Mouse (Mus musculus) thymus, adult 18-20 months (tissue): ENCODE measurements around the gene Scfd2.

Source experiments
- DNase-seq, 2 experiments: peaks; one replicate each; pipeline ENCODE4 v3.0.0; 2022; ENCODE audit warnings: mixed read lengths in 2 of 2

Scfd2 gene

DNA sequence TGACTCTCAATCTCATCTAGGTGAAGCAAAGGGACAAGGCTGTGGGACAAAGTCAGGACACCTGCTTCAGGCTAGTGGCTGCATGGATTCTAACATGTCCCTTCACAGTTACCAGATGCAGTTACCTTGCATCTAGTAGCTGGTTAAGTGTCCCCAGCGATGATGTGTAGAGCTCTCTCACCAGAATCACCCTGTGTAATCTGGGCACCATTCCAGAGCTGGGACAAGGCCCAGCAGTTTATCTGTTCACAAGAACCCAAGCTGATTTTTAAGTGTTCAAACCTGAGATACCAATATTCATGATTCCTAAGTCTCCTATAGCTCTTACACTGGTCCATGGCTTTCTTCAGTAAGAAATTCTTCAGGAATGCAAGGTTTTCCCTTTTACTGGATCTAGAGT is 264.4 kb downstream of the Scfd2 start:
- DNase-seq, result no peak

DNA sequence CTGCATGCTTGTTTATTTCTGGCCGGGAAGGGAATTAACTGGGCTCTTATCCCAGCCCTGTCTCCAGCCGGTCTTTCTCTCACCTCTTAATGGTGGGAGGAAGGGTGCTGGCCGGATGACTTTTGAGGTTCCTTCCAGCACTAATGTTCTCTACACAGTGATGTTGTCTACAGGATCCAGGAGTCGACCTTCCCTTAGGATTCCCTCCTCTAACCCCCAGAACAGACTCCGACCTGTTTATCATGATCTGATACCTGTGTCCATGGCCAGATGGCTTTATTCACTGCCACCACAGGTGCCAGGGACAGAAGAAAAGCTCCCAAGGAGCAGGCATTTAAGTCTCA is 265.1 kb downstream of the Scfd2 start:
- no peak for DNase-seq

- no peak for DNase-seq
Observed at GRCm38 (mm10) chr5:74265601-74266475, 265.7 kb downstream of the Scfd2 start.

GRCm38 (mm10) chr5:74265151-74265550 is 266.4 kb downstream of the Scfd2 start:
- DNase-seq, result no peak

DNA sequence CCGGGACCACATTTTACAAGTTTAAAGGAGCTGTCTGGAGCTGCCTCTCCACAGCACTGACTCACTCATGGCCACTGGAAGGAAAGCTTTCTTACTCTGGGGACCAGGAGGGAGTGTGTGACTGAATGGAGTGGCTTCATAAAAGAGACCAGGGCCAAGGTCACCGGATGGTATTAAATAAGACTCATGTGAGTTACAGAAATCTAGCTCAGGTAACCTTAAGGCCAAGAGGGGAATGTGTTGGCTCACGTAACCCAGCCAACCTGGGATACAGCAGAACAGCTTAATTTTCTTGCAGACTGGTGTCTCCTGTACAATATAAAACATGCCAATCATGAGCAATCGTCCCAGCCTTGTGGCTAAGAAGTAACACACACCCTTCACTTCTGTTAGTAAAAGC is 267.0 kb downstream of the Scfd2 start:
- DNase-seq, result no peak

DNA sequence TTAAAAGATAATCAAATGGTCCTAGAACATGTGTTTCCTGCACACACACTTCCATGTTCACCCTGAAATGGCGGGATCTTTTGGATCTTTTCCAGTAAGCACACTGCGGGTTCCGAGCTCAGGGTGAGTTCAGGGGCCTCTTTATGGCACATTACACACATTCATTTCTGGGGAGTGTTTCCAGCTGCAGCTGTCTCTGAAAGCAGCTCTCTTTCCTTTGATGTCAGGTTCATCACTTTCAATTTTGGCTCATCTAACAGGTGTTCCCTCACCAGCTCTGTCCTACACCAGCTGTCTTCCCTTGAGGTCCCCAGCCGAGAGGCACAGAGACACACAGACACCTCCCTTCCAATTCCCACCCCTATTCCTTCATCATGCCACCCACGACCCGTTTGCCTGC is 270.5 kb downstream of the Scfd2 start:
- DNase-seq, result peak; percentile 46 to 72

- DNase-seq, result peak; percentile 57 to 71
Observed at GRCm38 (mm10) chr5:74260378-74260809, 271.2 kb downstream of the Scfd2 start.

DNA sequence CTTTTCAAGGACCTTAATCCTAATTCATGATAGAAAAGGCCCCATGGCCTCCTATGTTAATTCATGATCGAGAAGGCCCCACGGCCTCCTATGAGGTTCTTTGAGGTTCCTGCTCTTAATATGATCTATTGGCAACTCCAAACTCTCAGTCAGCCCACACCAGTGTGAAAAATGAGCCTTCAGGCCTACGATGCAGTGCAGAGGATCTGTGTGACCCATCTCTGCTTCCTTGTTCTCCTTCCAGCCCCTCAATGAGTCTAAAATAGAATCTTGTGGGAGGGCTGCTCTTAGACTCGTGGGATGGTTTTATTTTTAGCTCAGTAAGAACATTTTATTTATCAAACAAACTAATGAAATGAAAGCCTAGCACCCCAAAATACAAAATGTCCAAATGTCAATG is 274.9 kb downstream of the Scfd2 start:
- DNase-seq, result no peak

GRCm38 (mm10) chr5:74254996-74255395 is 276.6 kb downstream of the Scfd2 start:
- no peak for DNase-seq

GRCm38 (mm10) chr5:74253724-74254328 is 277.7 kb downstream of the Scfd2 start:
- DNase-seq, result no peak

GRCm38 (mm10) chr5:74252672-74253286 is 278.8 kb downstream of the Scfd2 start:
- DNase-seq, result no peak

DNA sequence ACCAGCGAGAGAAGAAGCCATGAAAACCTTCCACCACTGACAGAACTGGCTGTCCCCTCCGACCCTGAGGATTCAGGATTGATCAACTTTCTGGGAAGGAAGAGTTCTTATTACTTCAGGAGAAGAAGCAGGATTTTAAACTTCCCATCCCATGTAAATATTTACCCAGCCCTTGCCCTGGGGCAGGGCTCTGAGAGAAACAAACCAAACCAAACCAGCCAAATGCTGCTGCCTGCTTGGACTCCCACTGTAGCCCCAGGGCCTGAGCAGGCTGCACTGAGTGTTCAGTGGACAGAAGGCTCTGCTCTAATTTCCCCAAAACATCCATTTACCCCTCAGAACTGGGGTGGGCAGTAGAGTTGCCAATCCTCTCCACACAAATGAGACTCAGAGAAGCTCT is 280.6 kb downstream of the Scfd2 start:
- DNase-seq, result no peak

DNA sequence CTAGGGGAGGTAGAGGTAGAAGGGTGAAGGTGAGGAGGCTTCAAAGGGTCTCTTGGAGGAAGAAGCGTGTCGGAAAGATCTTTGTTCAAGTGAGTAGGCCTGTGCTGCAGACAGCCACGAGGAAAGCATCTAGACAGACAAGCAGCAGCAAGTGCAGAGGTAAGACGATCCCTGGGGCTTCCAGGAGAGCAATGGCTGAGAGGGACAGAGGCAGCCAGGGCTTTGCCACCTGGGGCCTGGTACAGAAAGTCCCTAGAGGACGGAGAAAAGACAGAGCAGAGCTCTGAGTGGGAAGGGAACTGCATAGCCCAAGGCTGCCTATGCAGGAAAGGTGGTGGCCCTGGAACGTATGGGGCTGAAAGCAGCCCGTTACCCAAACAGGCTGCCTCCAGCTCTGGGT is 281.3 kb downstream of the Scfd2 start:
- DNase-seq, result no peak

DNA sequence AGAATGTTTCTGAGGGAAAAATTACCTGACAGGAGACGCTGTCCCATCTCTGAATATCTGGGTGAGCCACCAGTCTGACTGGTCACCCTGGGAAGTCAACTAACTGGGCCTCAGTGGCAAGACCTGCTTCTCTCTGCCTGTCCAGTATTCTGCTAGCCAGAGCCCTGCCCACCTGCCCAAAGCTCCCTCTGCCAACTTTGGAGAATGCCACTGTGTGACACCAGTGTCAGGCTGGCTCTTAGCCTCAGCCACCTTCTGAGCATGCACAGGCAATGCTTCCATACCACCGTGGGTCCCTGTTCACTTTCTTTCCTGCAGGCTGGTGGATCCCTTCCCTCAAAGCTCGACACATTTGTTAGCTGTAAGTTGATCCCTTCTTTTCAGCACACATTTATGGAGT is 281.8 kb downstream of the Scfd2 start:
- DNase-seq, result no peak

GRCm38 (mm10) chr5:74246971-74247370 is 284.6 kb downstream of the Scfd2 start:
- no peak for DNase-seq

DNA sequence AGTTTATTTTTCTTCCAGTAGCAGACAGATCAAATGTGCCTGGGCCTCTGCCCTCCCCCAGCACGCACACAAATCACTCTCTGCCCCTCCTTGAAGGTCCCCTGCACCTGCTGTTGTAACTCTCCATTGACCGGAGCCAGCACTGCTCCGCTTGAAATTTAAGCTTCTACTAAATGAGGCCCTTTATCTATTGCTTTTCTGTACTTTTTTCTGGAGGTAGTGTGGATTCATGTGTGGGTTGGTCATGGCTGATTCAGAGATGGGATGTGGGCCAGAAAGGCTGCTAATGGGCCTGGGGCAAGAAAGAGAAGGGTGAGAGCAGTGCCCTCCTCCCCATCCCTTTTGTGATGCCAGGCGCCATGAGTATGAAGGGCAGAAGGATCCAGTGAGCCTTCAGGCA is 285.1 kb downstream of the Scfd2 start:
- no peak for DNase-seq

DNA sequence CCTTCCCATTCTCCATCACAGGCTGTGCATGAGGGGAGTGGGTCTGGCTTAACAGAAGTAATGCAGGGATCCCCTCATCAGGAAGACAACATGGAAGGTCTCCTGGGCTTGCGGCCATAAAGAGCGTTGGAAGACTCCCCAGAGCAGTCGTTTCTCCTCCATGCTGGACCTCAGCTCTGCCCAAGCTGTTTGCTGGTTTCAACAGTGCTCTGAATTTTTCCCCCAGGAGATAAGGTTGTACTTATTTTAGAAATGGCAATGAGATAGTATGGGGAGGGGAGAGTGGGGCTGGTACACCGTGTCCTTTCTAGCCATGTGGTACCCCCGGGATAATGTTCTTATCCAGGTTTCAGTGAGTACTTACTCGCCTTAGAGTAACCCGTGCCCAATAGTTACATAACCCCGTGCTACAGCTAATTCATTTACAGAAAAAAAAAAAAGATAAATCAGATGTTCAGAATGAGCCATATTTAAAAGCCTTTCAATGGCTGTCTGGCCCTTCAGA is 285.9 kb downstream of the Scfd2 start:
- DNase-seq, result no peak

GRCm38 (mm10) chr5:74244406-74245019 is 287.0 kb downstream of the Scfd2 start:
- no peak for DNase-seq

- no peak for DNase-seq
Observed at GRCm38 (mm10) chr5:74242654-74243053, 288.9 kb downstream of the Scfd2 start.

- no peak for DNase-seq
Observed at GRCm38 (mm10) chr5:74240926-74241680, 290.5 kb downstream of the Scfd2 start.

- no peak for DNase-seq
Observed at GRCm38 (mm10) chr5:74240298-74240697, 291.3 kb downstream of the Scfd2 start.

- DNase-seq, result no peak
Observed at GRCm38 (mm10) chr5:74239369-74239768, 292.2 kb downstream of the Scfd2 start.

- DNase-seq, result no peak
Observed at GRCm38 (mm10) chr5:74233808-74234207, 297.8 kb downstream of the Scfd2 start.
